Mouse (Mus musculus): ENCODE measurements at regions not wholly inside any gene's neighbourhood (a gene's known extent, or its start where the extent isn't known, plus 50 kb on each side); places are given as distances from the start of the nearest gene placed in this dataset.

- no peak for DNase-seq
Measured at GRCm38 (mm10) chr16:50852081-50852480, 261.1 kb upstream of the Ccdc54 start.

- DNase-seq = no peak
Measured at GRCm38 (mm10) chr16:50847693-50848092, 256.7 kb upstream of the Ccdc54 start.

- no peak for DNase-seq
Measured at GRCm38 (mm10) chr16:50846505-50846904, 255.6 kb upstream of the Ccdc54 start.

DNA sequence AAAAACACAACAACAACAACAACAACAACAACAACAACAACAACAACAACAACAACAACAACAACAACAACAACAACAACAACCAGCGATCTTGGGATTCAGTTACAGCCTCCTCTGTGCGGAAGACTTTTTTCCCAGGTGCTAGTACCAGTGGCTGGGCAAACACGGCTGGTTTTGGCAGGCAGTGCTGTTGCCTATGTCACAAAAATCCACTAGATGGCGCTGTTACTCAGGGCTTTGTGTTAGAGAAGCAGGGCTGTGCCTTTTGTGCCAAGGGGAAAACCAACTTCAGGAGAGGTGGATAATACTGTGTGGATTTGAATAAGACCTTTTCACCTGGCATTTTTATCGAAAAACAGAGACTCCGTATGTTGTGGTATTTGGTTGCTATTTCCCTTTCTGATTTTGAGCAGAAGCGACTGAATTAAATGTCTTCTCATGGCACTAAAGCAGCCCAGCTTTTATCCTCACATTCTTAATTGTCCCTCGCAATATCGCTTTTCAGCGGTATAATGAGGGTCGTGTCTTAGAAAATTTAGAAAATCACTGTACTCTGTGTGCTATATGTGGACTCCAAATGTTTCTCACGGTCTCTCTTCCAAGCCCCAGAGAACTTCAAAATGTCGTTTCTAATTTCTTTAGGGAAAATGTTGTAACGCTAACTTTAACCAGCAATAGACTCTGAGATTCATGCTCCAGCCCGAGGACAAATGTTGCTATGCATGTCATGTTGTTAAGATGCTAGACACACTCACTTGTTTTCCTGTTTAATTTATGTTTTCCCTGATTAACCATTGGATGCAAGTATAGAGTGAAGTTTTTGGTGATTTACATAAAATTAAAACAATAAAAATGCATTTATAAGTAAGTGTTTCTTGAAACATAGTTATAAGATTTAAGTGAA, 251.0 kb upstream of the Ccdc54 start:
- peak; percentile 52 for DNase-seq

DNA sequence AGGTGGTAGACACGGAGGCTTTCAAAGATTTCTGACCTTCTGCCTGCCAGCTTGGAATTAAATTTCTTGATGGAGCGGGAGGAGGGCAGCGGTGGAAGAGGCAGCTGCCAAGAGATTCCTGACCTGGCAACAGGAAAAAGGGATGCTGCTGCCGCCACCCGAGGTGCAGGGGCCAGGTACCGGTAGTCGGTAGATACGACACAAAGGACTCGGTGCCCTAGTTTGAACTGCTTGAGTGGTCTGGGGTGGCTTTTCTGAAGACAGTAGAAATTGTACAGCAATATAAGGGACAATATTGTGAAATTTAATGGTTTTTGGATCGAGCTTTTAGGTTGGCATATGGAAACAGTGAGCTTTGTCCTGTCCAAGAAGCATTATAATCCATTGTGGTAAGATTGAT, 250.3 kb upstream of the Ccdc54 start:
- DNase-seq = no peak

GRCm38 (mm10) chr16:50839665-50840064, 248.7 kb upstream of the Ccdc54 start:
- DNase-seq = no peak

GRCm38 (mm10) chr16:50837416-50837815, 246.5 kb upstream of the Ccdc54 start:
- no peak for DNase-seq

GRCm38 (mm10) chr16:50836457-50836856, 245.5 kb upstream of the Ccdc54 start:
- DNase-seq = no peak

GRCm38 (mm10) chr16:50833357-50833756, 242.4 kb upstream of the Ccdc54 start:
- DNase-seq = no peak

DNA sequence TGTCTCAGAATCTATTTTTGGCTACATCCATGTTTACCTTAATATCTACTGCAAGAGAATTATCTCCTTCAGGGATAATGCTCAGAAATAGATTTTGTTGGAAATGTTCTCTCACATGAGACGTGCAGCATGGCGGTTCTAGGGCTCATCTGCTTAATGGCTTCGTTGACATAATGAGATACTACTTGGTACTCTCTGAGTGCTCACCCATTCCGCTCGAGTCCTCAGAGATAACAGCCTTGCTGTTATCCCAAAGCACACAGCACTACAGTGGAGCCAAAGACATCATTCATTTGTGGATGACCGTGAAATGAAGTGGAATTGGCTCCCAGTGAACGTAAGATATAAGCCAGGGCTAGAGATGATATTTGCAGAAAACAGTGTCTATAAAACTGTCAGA, 231.4 kb upstream of the Ccdc54 start:
- DNase-seq = no peak

- DNase-seq = peak; percentile 7
Measured at GRCm38 (mm10) chr16:50814626-50815025, 223.7 kb upstream of the Ccdc54 start.

DNA sequence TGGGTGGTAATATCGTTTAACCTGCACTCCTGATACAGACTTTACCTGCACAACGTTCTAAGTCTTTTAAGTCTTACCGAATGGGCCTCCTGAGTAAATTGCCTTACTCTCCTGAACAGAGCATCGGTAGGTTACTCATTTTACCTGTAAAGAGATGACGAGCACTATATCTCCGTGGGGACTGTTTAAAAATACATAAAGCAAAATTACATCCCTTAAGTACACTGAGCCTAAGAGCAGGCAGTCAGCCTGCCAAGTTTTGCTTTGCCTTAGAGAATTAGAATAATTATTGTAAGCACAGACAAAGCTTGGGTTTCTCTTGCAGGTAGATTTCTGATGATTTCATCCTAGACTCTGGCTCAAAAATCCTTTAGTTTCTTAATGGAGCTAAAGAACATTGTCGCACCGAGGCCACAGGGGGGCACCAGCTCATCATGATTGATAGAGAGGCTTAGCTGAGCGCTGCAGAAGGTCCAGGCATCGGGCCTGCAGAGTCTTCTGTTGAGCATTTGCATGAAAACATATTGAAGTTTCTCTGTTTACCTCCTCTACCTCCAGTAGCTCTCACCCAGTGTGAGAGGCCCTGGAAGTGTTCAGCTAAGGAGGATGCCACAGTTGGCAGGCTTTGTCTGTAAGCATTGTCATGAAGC, 208.3 kb upstream of the Ccdc54 start:
- DNase-seq = no peak

GRCm38 (mm10) chr16:50798095-50798494, 207.1 kb upstream of the Ccdc54 start:
- no peak for DNase-seq

- DNase-seq = no peak
Measured at GRCm38 (mm10) chr16:50792960-50793359, 202.0 kb upstream of the Ccdc54 start.

- DNase-seq = no peak
Measured at GRCm38 (mm10) chr16:50792506-50792905, 201.6 kb upstream of the Ccdc54 start.

GRCm38 (mm10) chr16:50788702-50789101, 197.7 kb upstream of the Ccdc54 start:
- DNase-seq = no peak

GRCm38 (mm10) chr16:50786199-50786598, 195.2 kb upstream of the Ccdc54 start:
- DNase-seq = no peak

- no peak for DNase-seq
Measured at GRCm38 (mm10) chr16:50785384-50785783, 194.4 kb upstream of the Ccdc54 start.

DNA sequence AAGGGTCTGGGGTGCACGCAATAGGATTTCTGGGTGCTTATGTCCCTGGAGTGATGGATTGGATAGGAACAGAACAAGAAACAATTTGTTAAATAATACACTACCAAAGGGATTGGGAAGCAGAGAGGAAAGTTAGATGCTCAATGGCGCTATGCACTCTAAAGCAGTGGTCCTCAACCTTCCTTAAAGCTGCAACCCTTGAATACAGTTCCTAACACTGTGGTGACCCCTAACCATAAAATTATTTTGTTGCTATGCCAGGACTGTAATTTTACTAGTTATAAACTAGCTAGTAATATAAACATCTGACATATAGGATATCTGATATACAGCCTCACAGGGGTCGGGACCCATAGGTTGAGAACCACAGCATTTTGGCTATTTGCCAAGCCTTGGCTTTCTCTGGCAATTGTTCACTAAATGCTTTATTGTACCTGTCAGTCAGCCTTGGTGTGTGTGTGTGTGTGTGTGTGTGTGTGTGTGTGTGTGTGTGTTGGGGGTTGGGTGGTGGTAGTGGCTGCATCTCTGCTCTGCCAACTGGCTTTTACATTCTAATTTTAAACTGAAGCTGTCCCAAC, 193.8 kb upstream of the Ccdc54 start:
- DNase-seq = no peak

GRCm38 (mm10) chr16:50783784-50784650, 193.1 kb upstream of the Ccdc54 start:
- no peak for DNase-seq

DNA sequence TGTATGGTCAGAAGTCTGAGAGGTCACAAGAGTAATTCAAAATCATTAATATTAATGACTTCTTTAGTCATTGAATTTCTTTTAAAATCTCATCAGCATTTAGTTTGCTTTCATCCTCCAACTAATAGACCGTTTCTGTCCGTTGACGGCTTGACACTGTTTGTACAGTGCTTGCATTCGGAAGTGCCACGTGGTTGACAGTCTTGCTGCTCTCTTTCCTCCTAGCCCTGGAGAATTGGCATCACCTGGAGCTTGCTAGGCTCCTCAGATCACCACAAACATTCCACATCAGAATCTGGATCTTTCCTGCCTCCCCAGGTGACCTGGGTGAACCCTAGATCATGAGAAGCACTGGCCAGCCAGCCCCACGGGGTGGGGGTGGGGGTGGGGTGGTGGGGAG, 192.3 kb upstream of the Ccdc54 start:
- DNase-seq = no peak

Measured in gastrocnemius, postnatal 25 days (tissue).